Mouse (Mus musculus) C2C12 (cell line): Measurements from ENCODE around the gene Pde10a.

Experiments
- CEBPB ChIP-seq: IDR thresholded peaks from one replicate; pipeline ENCODE4 v1.6.1; 2011; ENCODE audit warnings: low read depth, mild to moderate bottlenecking, control low read depth, moderate library complexity
- CTCF ChIP-seq: IDR thresholded peaks from one replicate; pipeline ENCODE4 v1.5.1; 2011; ENCODE audit not compliant: control insufficient read depth, insufficient read depth, insufficient read length
- MAX ChIP-seq: IDR thresholded peaks from one replicate; pipeline ENCODE4 v1.6.1; 2011; ENCODE audit warnings: mild to moderate bottlenecking, control low read depth
- MYOG ChIP-seq: IDR thresholded peaks from one replicate; pipeline ENCODE4 v1.6.1; 2011; ENCODE audit not compliant: control insufficient read depth, insufficient read length; ENCODE audit errors: extremely low read depth

DNA sequence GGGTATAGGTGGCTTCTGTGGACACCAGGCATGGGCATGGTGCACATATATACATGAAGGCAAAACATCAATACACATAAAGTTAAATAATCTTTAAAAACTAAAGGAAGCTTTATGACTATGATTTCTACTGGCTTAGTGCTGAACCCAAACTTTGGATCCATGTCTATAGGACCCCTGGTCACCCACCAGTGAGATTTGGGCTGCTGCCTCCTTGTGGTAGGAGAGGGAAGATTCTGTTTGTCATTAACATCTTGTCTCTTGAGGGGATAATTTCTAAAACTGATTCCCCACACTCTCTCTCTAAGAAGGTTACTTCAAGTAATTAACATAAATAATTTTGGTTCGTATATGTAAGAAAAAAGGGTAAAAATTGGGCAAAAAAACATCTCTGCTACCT is 220.2 kb downstream of the Pde10a start:
- no peak for TF ChIP-seq MYOG
- no peak for TF ChIP-seq CTCF
- TF ChIP-seq CEBPB: no peak
- TF ChIP-seq MAX: no peak
